8 mouse cellular contexts compared by ENCODE assay signal in genomic region chr19:46044993-46045695, GRCm38 (mm10). TPM values are rescaled to one million over a fixed set of nuclear protein-coding genes. Genes with fewer than 3 reads are reported as not detected.
DNase-seq lines count a peak whose midpoint lies in the region; ATAC-seq lines count a peak whose summit lies in the region.

Gene Ldb1, minus strand, starts transcription at chr19:46045214.

- H3K27ac ChIP-seq in hindbrain, embryonic 14.5 days = peak within 1 kb of the TSS; percentile 93

- H3K36me3 ChIP-seq in hindbrain, embryonic 14.5 days (replicated peaks; ENCODE audit: control insufficient read depth, insufficient read depth) = no peaks in the 10 kb centered on the region

- whole genome bisulfite sequencing in hindbrain, embryonic 14.5 days = under 1% methylated on average over 80 of the region's 84 CpGs

- no peaks in the 10 kb centered on the region for H3K9me3 ChIP-seq in hindbrain, embryonic 14.5 days (ENCODE audit: control insufficient read depth, low read length)

- ATAC-seq in hindbrain, embryonic 14.5 days (ENCODE audit: low FRiP score) = peak; percentile 74

- DNase-seq in MN1 (ENCODE audit: low spot score) = peak; percentile 88
- DNase-seq in cerebellum, postnatal 25 days = peak; percentile 92 to 93
- DNase-seq in frontal cortex, postnatal 36 days (ENCODE audit: low spot score in 2 of 2) = peak; percentile 81 to 84
- peak; percentile 84 for DNase-seq in hindbrain, embryonic 14.5 days (ENCODE audit: low spot score)
- DNase-seq in layer of hippocampus, postnatal 36 days = peak; percentile 85 to 87
- peak; percentile 91 for DNase-seq in lung, postnatal 25 days (ENCODE audit: low spot score)
- DNase-seq in retina, embryonic 14.5 days (ENCODE audit: low spot score) = peak; percentile 86
- peak; percentile 75 to 82 for DNase-seq in thymus, postnatal 36 days

- H3K4me1 ChIP-seq in hindbrain, embryonic 14.5 days (replicated peaks; ENCODE audit: control insufficient read depth, insufficient read depth, low read length) = peaks cover 56% of the 10 kb centered on the region

- H3K27me3 ChIP-seq in hindbrain, embryonic 14.5 days (ENCODE audit: control insufficient read depth, insufficient read depth, low read length) = no peaks in the 10 kb centered on the region

- peak within 1 kb of the TSS; percentile 96 for H3K4me3 ChIP-seq in hindbrain, embryonic 14.5 days (replicated peaks; ENCODE audit: low read length)

- H3K4me2 ChIP-seq in hindbrain, embryonic 14.5 days (replicated peaks) = peak within 1 kb of the TSS; percentile 73

- peak within 1 kb of the TSS; percentile 97 for H3K9ac ChIP-seq in hindbrain, embryonic 14.5 days

RNA-seq across cellular contexts. Expression of gene Ldb1, which starts in this region (rescaled TPM):
- 92.2 and 95.4 TPM in 2 replicates for polyA plus RNA-seq in hindbrain, embryonic 14.5 days (2014; fragmentation: Nextera tagmentation; extraction: Ambion mirVana)
- total RNA-seq in layer of hippocampus, postnatal 36 days (2021) = 100 to 1,000 TPM; 107 to 114 TPM

Comparison
In these comparisons a context has a peak if more than half of its experiments do, and no peak if none do; other contexts are left out.
1. Peak in every context shown above with its lines: DNase-seq, ATAC-seq, H3K4me3 ChIP-seq and H3K27ac ChIP-seq.